ENCODE assay signal across 18 mouse cellular contexts in the genomic region with DNA sequence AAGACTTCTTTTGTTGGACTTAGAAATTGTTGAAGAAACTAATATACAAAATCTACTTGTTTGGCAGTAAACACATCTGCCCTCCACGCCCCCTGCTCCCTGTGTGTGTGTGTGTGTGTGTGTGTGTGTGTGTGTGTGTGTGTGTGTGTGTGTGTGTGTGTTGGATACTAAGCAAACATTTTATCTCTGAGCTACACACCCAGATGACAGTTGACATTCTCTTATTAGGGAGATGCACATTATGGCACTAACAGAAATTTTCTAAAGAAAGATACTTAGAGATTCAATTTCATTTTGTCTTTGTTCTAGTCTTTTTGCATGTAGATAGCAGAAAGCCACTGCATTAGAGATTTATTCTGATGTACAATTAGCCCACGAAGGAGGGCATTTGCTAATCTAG.
"Had no signal": no experiment of that assay in that cellular context is flagged by ENCODE, and none has a peak within 500 bp of the region (broad histone marks: within the 10 kb centered on the region; RNA-seq: fewer than 3 reads in every experiment).

No protein-coding gene starts in this region.

- DNase-seq: lung, adult 18-20 months; lung, embryonic 14.5 days; lung, postnatal 10 days; lung, postnatal 4 days; midbrain, embryonic 14.5 days; right cerebral cortex, postnatal 25 days; right cerebral cortex, postnatal 4 days; spleen, adult 18-20 months; thymus, adult 18-20 months; thymus, postnatal 14 days; thymus, postnatal 36 days had no signal

- H3K4me2 ChIP-seq: liver, embryonic 15.5 days; lung, embryonic 14.5 days; midbrain, embryonic 12.5 days; neural tube, embryonic 12.5 days had no signal

- H3K27ac ChIP-seq: liver, embryonic 15.5 days; midbrain, embryonic 10.5 days; midbrain, embryonic 12.5 days; neural tube, embryonic 12.5 days had no signal

- H3K9ac ChIP-seq: liver, embryonic 15.5 days; lung, embryonic 14.5 days; midbrain, embryonic 12.5 days; neural tube, embryonic 12.5 days had no signal

- H3K9me3 ChIP-seq: liver, embryonic 15.5 days; megakaryocyte, embryonic 14.5 days; midbrain, embryonic 10.5 days; midbrain, embryonic 12.5 days; neural tube, embryonic 12.5 days had no signal

- H3K4me3 ChIP-seq: liver, embryonic 15.5 days; megakaryocyte, embryonic 14.5 days; midbrain, embryonic 10.5 days; midbrain, embryonic 12.5 days; myocyte; neural tube, embryonic 12.5 days had no signal

- ATAC-seq: midbrain, embryonic 16.5 days had no signal

- H3K4me1 ChIP-seq: liver, embryonic 15.5 days; megakaryocyte, embryonic 14.5 days; midbrain, embryonic 10.5 days; midbrain, embryonic 12.5 days; neural tube, embryonic 12.5 days had no signal

- H3K27me3 ChIP-seq: liver, embryonic 15.5 days; megakaryocyte, embryonic 14.5 days; midbrain, embryonic 12.5 days; neural tube, embryonic 12.5 days had no signal
